Mouse (Mus musculus) embryonic fibroblast, embryonic 13.5 days (primary cell): ENCODE measurements around the gene Rhof.

Experiments
- CTCF ChIP-seq: IDR thresholded peaks from 2 replicates; pipeline ENCODE4 v1.5.1; 2011; ENCODE audit warnings: mild to moderate bottlenecking, control low read depth, low read length, moderate library complexity, borderline replicate concordance; ENCODE audit not compliant: insufficient read depth
- POLR2A ChIP-seq: IDR thresholded peaks from 2 replicates; pipeline ENCODE4 v1.6.1; 2011; ENCODE audit warnings: low read depth, mild to moderate bottlenecking, control low read depth, low read length, moderate library complexity

- TF ChIP-seq POLR2A, result no peak
- no peak for TF ChIP-seq CTCF
Observed at GRCm38 (mm10) chr5:123068714-123069113, 63.8 kb downstream of the Rhof start.
